Mouse (Mus musculus): ENCODE data around the gene Cldn18. TPM values are rescaled to one million over a fixed set of nuclear protein-coding genes. Genes with fewer than 3 reads are reported as not detected.

Gene Cldn18
- polyA plus RNA-seq, 2 experiments: 0.06 TPM; not detected in 1

DNA sequence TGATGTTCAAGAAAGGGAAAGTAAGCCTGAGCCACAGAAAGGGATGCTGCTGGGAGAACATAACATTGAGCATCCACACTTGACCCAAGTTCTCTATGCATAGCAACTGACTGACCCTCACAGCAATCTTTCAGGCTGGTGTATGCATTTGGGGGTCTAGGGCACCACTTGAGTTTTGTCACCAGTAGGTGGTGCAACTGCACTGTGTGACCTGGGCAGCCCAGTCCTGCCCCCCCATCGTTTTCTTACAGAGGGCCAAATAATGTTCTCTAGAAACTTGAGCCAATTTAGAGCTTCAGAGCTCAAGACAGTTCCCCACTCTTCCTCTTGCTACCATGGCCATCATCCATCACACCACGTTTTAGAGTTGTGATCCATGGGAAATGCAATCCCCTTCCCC, 45.5 kb downstream of the Cldn18 start:
- no peak for TF ChIP-seq EP300 (IDR thresholded peaks at IDR 0.05; ENCODE audit: low read depth)
- peak; percentile 34 for TF ChIP-seq CTCF (IDR thresholded peaks at IDR 0.05; ENCODE audit: low read depth)
- H3K9ac ChIP-seq (replicated peaks): no peak overlapping the region
- H3K4me1 ChIP-seq (replicated peaks; ENCODE audit: control insufficient read depth in 2 of 2, insufficient read depth in 2 of 2, low read length in 1 of 2): no peaks in the 10 kb centered on the region
- H3K4me2 ChIP-seq (ENCODE audit: low read depth): no peak overlapping the region
- ATAC-seq (ENCODE audit: insufficient read depth) (no peak), DNase-seq (ENCODE audit: low read depth in 3 of 3, low spot score in 3 of 3) (no peak)
- no peaks in the 10 kb centered on the region for H3K36me3 ChIP-seq (replicated peaks; ENCODE audit: control insufficient read depth, insufficient read depth, low read depth)
- no peaks in the 10 kb centered on the region for H3K9me3 ChIP-seq (ENCODE audit: control insufficient read depth, low read length)
- H3K4me3 ChIP-seq (ENCODE audit: insufficient read depth in 1 of 2, low read depth in 2 of 2, low read length in 2 of 2): no peak overlapping the region
- H3K27ac ChIP-seq: no peak overlapping the region
- no peaks in the 10 kb centered on the region for H3K27me3 ChIP-seq (ENCODE audit: control insufficient read depth, insufficient read depth, low read length)
- WGBS (ENCODE audit: insufficient replicate concordance): 40% methylated on average over 2 of the region's 2 CpGs

DNA sequence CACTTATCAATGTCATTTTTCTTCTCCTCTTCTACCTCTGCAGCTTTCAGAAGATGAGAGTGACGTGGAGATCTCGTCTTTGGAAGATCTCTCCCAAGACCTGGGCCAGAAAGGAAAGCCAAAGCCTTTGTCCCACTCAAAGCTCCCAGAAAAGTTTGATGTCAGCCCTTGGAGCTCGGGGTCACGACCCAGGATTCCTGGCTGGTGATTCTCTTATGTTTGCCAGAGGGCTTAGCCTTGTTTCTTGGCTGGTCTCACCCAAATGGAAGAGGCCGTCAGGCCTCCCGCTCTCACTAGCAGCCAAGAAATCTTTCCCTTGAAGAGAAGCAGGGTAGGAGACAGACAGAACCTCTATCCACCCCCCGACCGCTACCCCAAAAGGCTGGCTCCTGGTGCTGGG, 49.5 kb downstream of the Cldn18 start:
- Histone ChIP-seq H3K27ac (no peak overlapping the region), H3K4me3 (ENCODE audit: insufficient read depth in 1 of 2, low read depth in 2 of 2, low read length in 2 of 2) (no peak overlapping the region), H3K27me3 (ENCODE audit: control insufficient read depth, insufficient read depth, low read length) (no peaks in the 10 kb centered on the region), H3K4me1 (replicated peaks; ENCODE audit: control insufficient read depth in 2 of 2, insufficient read depth in 2 of 2, low read length in 1 of 2) (no peaks in the 10 kb centered on the region), H3K4me2 (ENCODE audit: low read depth) (no peak overlapping the region), H3K9me3 (ENCODE audit: control insufficient read depth, low read length) (no peaks in the 10 kb centered on the region), H3K9ac (replicated peaks) (no peak overlapping the region), H3K36me3 (replicated peaks; ENCODE audit: control insufficient read depth, insufficient read depth, low read depth) (no peaks in the 10 kb centered on the region)
- WGBS (ENCODE audit: insufficient replicate concordance): 72% methylated on average over 8 of the region's 8 CpGs
- ATAC-seq (ENCODE audit: insufficient read depth) (no peak), DNase-seq (ENCODE audit: low read depth in 3 of 3, low spot score in 3 of 3) (no peak)
- no peak for TF ChIP-seq EP300 (IDR thresholded peaks at IDR 0.05; ENCODE audit: low read depth)
- no peak for TF ChIP-seq CTCF (IDR thresholded peaks at IDR 0.05; ENCODE audit: low read depth)

DNA sequence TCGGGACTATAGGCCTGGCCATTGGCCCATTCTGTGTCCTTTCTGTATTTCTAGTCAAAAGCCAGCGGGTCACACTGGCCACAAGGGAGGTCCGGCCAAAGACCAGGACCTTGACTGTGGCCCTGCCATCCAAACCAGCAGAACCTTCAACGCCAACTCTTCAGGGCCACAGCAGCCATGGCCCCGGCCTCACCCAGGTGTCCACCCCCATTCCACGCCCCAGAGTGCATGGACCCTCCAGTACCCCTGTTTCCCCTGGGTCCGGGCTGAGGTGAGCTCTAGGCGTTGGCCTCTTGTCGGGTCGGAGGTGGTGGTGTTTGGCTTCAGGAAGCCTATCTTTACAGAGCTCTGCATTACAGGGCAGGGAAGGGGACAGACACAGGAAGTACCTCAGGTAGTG, 54.2 kb downstream of the Cldn18 start:
- ATAC-seq (ENCODE audit: insufficient read depth): no peak
- H3K4me1 ChIP-seq (replicated peaks; ENCODE audit: control insufficient read depth in 2 of 2, insufficient read depth in 2 of 2, low read length in 1 of 2): no peaks in the 10 kb centered on the region
- H3K4me2 ChIP-seq (ENCODE audit: low read depth): no peak overlapping the region
- WGBS (ENCODE audit: insufficient replicate concordance): 68% methylated on average over 10 of the region's 10 CpGs
- no peak overlapping the region for H3K4me3 ChIP-seq (ENCODE audit: insufficient read depth in 1 of 2, low read depth in 2 of 2, low read length in 2 of 2)
- H3K27me3 ChIP-seq (ENCODE audit: control insufficient read depth, insufficient read depth, low read length): no peaks in the 10 kb centered on the region
- H3K9me3 ChIP-seq (ENCODE audit: control insufficient read depth, low read length): no peaks in the 10 kb centered on the region
- no peak overlapping the region for H3K9ac ChIP-seq (replicated peaks)
- H3K36me3 ChIP-seq (replicated peaks; ENCODE audit: control insufficient read depth, insufficient read depth, low read depth): no peaks in the 10 kb centered on the region
- no peak for DNase-seq (ENCODE audit: low read depth in 3 of 3, low spot score in 3 of 3)
- no peak for TF ChIP-seq CTCF (IDR thresholded peaks at IDR 0.05; ENCODE audit: low read depth)
- TF ChIP-seq EP300 (IDR thresholded peaks at IDR 0.05; ENCODE audit: low read depth): no peak
- H3K27ac ChIP-seq: no peak overlapping the region

DNA sequence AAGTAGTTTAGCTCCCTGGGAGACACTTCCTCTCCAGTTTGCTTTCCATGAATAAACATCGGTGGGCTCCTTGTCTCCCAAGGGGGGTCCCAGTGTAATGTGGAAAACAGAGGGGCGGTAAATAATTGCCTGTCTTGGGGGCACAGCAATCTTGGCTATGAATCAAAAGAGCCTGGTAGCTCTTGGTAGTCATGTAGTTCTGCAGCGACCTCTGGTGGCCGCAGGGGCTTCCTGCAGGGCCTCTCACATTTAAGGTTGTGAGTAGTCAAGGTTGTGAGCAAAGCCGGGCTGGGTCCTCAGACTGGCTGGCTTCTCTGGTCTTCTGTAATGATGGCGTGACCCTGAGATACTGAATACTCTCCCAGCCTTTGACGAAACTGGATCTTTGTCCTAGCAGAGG, 54.7 kb downstream of the Cldn18 start:
- WGBS (ENCODE audit: insufficient replicate concordance): 15% methylated on average over 7 of the region's 7 CpGs
- no peak for ATAC-seq (ENCODE audit: insufficient read depth)

DNA sequence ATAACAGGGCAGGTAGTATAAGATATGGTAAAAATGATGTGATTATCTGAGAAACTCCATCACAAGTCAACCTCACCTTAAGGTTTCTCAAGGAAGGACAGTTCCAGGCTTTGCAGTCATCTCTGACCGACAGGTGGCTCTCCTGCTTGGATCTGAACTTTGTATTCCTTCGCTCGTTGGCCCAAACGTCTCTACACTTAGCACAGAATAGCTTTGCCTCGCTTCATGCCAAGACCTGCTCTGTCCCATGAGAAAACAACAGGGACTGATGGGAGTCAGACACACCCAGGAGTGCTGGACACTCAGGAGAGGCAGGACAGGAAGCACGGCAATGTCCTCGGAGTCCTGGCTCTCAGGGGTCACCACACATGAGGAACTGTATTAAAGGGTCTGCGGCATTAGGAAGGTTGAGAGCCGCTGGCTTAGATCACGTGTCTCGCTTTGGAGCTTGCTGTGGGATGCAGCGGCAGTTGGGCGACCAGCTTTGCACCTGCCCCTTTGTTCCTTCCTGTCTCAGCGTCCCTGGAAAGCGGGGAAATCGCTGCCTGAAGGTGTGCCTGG, 55.4 kb downstream of the Cldn18 start:
- DNase-seq (ENCODE audit: low read depth in 3 of 3, low spot score in 3 of 3) (no peak), ATAC-seq (ENCODE audit: insufficient read depth) (no peak)
- no peak overlapping the region for H3K27ac ChIP-seq
- no peaks in the 10 kb centered on the region for H3K36me3 ChIP-seq (replicated peaks; ENCODE audit: control insufficient read depth, insufficient read depth, low read depth)
- H3K9ac ChIP-seq (replicated peaks): no peak overlapping the region
- WGBS (ENCODE audit: insufficient replicate concordance): 65% methylated on average over 16 of the region's 16 CpGs
- no peaks in the 10 kb centered on the region for H3K4me1 ChIP-seq (replicated peaks; ENCODE audit: control insufficient read depth in 2 of 2, insufficient read depth in 2 of 2, low read length in 1 of 2)
- TF ChIP-seq EP300 (IDR thresholded peaks at IDR 0.05; ENCODE audit: low read depth): no peak
- no peak for TF ChIP-seq CTCF (IDR thresholded peaks at IDR 0.05; ENCODE audit: low read depth)
- H3K9me3 ChIP-seq (ENCODE audit: control insufficient read depth, low read length): no peaks in the 10 kb centered on the region
- H3K27me3 ChIP-seq (ENCODE audit: control insufficient read depth, insufficient read depth, low read length): no peaks in the 10 kb centered on the region
- no peak overlapping the region for H3K4me3 ChIP-seq (ENCODE audit: insufficient read depth in 1 of 2, low read depth in 2 of 2, low read length in 2 of 2)
- H3K4me2 ChIP-seq (ENCODE audit: low read depth): no peak overlapping the region

More for the DNA sequence above, 54.7 kb downstream of the Cldn18 start:
- H3K27ac ChIP-seq: no peak overlapping the region
- H3K9me3 ChIP-seq (ENCODE audit: control insufficient read depth, low read length): no peaks in the 10 kb centered on the region
- DNase-seq (ENCODE audit: low read depth in 3 of 3, low spot score in 3 of 3): peak; percentile 4 to 30 (median 19)
- no peak overlapping the region for H3K4me2 ChIP-seq (ENCODE audit: low read depth)
- H3K4me3 ChIP-seq (ENCODE audit: insufficient read depth in 1 of 2, low read depth in 2 of 2, low read length in 2 of 2): no peak overlapping the region
- no peak overlapping the region for H3K9ac ChIP-seq (replicated peaks)
- no peaks in the 10 kb centered on the region for H3K4me1 ChIP-seq (replicated peaks; ENCODE audit: control insufficient read depth in 2 of 2, insufficient read depth in 2 of 2, low read length in 1 of 2)
- TF ChIP-seq EP300 (IDR thresholded peaks at IDR 0.05; ENCODE audit: low read depth) (no peak), CTCF (IDR thresholded peaks at IDR 0.05; ENCODE audit: low read depth) (peak; percentile 84)
- no peaks in the 10 kb centered on the region for H3K27me3 ChIP-seq (ENCODE audit: control insufficient read depth, insufficient read depth, low read length)
- H3K36me3 ChIP-seq (replicated peaks; ENCODE audit: control insufficient read depth, insufficient read depth, low read depth): no peaks in the 10 kb centered on the region
